Mouse (Mus musculus) layer of hippocampus, adult 2 months (tissue): Measurements from ENCODE around the gene Rhoh. TPM values are rescaled to one million over a fixed set of nuclear protein-coding genes. Genes with fewer than 3 reads are reported as not detected.

Source experiments
- DNase-seq, 2 experiments: peaks; one replicate each; pipeline ENCODE4 v3.0.0; 2022; ENCODE audit warnings: low spot score in 2 of 2
- H3K27ac ChIP-seq: fragments of 200-600 bp; 2 replicates; pipeline ENCODE4 v1.8.1; 2022
- H3K4me3 ChIP-seq: fragments of 200-600 bp; 2 replicates; pipeline ENCODE4 v1.8.1; 2022; ENCODE audit warnings: mild to moderate bottlenecking
- CTCF ChIP-seq: fragments of 200-600 bp; conservative IDR thresholded peaks from 2 replicates; pipeline ENCODE4 v1.8.1; 2022; ENCODE audit warnings: antibody characterized with exemption, mild to moderate bottlenecking, moderate library complexity
- long read RNA-seq, 2 experiments: library from polyadenylated mRNA; stranded (forward); transcript quantifications; one replicate each; pipeline ENCODE4 v2.0.0; 2021; ENCODE audit warnings: borderline mapping rate in 2 of 2
- total RNA-seq, 2 experiments: library from RNA; stranded (reverse); gene quantifications; 2 replicates each; pipeline ENCODE4 v1.2.3; 2021

Gene Rhoh
- under 1 TPM; 0.69 to 0.97 TPM for total RNA-seq
- long read RNA-seq, experiment 1, partial matches to known transcripts, result 0 of 1 reads
- long read RNA-seq, experiment 1, other reads (novel, unspliced or antisense), result 0 of 1 reads
- long read RNA-seq, experiment 2, result 0 reads

DNA sequence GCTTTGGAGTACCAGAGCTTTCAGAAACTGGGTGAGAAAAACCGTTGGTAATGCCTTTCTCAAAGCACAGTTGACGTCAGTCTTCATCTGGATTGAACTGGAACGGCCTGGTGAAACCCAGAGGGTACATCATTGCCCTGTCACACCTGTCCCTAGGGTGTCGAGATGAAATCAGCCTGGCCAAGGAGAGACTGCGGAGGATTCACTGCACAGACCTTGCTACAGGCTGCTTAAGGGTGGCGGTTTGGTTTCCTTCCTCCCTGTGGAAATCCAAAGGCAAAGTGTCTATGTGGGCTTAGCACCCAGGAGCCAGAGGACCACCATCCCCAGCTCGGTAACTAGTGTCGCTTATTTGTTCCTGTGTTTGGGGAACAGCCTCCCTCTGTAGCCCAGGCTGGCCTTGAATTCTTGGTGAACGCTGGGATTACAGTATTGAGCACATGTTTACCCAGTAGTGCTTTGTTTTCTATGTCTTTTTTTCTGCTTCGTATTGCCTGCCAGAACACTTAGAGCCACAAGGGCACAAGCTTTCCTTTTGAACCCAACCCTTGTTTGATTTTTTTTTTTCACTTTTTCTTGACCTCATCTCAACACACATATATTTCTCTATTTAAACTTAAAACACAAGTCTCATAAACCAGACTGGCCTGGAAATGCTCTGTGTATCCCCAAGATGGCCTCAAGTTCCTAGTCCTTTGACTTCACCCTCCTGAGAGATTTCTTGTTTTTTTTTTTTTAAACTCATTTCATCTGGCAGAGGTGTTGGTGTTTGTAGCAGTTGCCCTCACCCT lies at the start of gene Rhoh:
Rhoh (plus strand) TSS at position 60 of the 791 bp plus-strand sequence.
- no peak for DNase-seq
- Histone ChIP-seq H3K27ac (no peak within 1 kb of the TSS), H3K4me3 (no peak within 1 kb of the TSS)
- TF ChIP-seq CTCF, result no peak

DNA sequence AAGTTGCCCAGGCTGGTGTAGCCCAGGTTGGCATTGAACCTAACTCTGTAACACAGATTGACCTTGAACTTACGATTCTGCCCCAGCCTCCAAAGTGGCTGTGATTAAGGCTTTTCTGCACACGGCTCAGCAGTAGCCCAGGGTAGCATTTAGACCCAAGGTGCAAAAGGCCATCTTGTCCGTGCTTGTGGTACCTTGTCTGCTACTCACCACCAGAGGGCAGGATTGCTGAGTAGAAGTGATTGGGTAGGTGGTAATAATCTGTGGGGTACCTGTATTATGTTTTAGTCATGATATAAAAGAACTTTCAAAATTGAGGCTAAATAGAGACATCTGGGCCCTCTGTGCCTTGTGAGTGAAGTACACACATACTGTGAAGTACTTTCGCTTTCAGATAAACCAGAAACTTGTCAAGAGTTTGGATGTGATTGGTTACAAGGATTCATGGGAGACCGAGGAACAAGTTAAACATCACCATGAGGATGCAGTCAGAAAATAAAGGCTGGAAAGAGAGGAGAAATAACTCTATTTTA lies 37.3 kb upstream of the Rhoh start:
- DNase-seq, result peak in 1 of 2 experiments; percentile 35
- no peak overlapping the region for H3K4me3 ChIP-seq
- no peak overlapping the region for H3K27ac ChIP-seq
- TF ChIP-seq CTCF, result peak; percentile 86

DNA sequence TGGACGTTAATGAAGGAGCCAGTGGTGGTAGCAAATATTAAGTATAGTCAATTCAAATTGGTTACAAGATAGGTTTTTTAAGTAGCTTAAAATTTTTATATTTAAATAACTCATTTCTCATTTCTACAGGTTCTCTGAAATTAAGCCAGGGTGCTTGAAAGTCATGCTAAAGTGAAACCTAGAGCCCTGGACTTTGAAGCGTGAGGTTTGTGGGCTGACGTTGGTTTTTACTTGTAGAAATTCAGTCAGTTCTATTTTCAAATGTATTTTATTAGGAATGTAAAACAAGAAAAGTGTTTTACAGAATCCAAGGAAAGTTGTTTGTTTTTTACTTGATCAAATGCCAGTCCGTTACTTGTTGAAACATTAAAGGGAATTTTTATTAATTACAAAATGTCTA lies 34.5 kb upstream of the Rhoh start:
- no peak overlapping the region for H3K27ac ChIP-seq
- H3K4me3 ChIP-seq, result no peak overlapping the region
- no peak for TF ChIP-seq CTCF
- DNase-seq, result no peak

DNA sequence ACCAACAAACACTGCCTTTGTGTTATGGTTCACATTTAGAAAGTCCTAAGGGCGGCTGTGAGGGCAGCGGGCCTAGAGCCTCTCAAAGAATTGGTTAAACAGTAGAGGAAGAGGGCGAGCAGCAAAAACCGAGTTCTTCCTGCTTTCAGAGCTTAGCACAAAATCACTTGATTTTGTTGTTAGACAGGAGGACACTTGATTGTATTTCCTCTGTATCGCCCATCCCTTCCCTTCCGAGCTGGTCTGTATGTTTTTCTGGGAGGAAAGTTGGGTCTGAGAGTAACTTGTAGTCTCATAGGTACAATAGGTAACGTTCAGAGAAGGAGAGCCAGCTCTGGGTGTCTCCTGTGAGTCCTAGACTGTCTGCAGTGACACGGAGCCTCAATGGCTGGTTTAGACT lies 33.9 kb upstream of the Rhoh start:
- H3K4me3 ChIP-seq, result no peak overlapping the region
- DNase-seq, result no peak
- TF ChIP-seq CTCF, result no peak
- H3K27ac ChIP-seq, result no peak overlapping the region

GRCm38 (mm10) chr5:65828261-65828660 lies 32.8 kb upstream of the Rhoh start:
- no peak overlapping the region for H3K4me3 ChIP-seq
- no peak for DNase-seq
- no peak for TF ChIP-seq CTCF
- H3K27ac ChIP-seq, result no peak overlapping the region

GRCm38 (mm10) chr5:65829059-65829458 lies 32.0 kb upstream of the Rhoh start:
- DNase-seq, result no peak
- Histone ChIP-seq H3K4me3 (no peak overlapping the region), H3K27ac (no peak overlapping the region)
- TF ChIP-seq CTCF, result no peak

- H3K4me3 ChIP-seq, result no peak overlapping the region
- DNase-seq, result no peak
Measured at GRCm38 (mm10) chr5:65831917-65832618, 28.9 kb upstream of the Rhoh start.

GRCm38 (mm10) chr5:65833092-65833491 lies 27.9 kb upstream of the Rhoh start:
- H3K27ac ChIP-seq, result no peak overlapping the region
- DNase-seq, result no peak
- no peak overlapping the region for H3K4me3 ChIP-seq
- TF ChIP-seq CTCF, result 0 out of 2 replicates have a peak, but pooled peaks have one; percentile 9

More at GRCm38 (mm10) chr5:65831917-65832618, 28.9 kb upstream of the Rhoh start:
- no peak overlapping the region for H3K27ac ChIP-seq
- TF ChIP-seq CTCF, result peak; percentile 19

DNA sequence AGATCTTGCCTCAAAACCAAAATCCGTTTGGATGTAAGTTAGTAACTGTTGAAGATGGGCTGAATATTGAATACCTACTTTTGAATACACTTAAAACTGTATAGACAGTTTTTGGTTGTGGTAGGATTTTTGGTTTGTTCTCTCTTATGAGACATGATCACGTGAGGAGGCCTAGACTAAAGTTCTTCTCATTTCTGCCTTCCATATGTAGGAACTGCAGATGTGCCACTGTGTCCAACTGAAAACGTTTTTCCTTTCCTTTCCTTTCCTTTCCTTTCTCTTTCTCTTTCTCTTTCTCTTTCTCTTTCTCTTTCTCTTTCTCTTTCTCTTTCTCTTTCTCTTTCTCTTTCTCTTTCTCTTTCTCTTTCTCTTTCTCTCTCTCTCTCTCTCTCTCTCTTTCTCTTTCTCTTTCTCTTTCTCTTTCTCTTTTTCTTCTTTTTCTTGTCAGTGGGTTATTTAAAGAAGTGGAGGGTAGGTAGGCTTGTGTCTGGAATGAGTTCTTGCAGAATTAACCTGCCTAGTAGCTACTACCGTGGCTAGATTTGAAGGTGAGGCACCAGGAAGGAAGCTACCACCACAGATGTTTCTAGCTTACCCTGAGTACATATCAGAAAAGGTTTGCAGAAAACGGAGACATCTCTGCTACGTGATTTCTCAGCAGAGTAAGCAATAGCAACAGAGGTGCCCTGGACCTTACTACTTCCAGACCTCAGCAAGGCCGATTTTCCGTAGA lies 27.1 kb upstream of the Rhoh start:
- no peak for TF ChIP-seq CTCF
- H3K27ac ChIP-seq, result no peak overlapping the region
- H3K4me3 ChIP-seq, result no peak overlapping the region
- DNase-seq, result no peak

- H3K4me3 ChIP-seq, result no peak overlapping the region
- no peak for TF ChIP-seq CTCF
- no peak for DNase-seq
- no peak overlapping the region for H3K27ac ChIP-seq
Measured at GRCm38 (mm10) chr5:65838053-65838452, 23.0 kb upstream of the Rhoh start.

DNA sequence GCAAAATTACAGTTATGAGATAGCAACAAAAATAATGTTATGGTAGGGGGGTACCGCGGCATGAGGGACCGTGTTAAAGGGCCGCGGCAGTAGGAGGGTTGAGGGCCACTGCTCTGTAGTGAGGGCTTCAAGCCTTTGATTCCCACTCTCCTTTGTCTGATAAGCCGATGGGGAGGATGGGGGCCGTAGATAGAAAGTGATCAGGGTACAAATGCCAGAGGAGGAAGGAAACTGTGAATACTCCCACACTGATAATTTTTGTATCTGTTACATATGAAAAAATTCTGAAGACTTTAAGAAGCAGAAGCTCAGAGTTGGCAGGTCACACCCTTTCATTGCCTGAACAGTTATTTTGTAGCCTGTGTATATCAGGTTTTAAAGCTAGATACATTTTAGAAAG lies 18.1 kb upstream of the Rhoh start:
- H3K27ac ChIP-seq, result no peak overlapping the region
- TF ChIP-seq CTCF, result no peak
- DNase-seq, result no peak
- no peak overlapping the region for H3K4me3 ChIP-seq

DNA sequence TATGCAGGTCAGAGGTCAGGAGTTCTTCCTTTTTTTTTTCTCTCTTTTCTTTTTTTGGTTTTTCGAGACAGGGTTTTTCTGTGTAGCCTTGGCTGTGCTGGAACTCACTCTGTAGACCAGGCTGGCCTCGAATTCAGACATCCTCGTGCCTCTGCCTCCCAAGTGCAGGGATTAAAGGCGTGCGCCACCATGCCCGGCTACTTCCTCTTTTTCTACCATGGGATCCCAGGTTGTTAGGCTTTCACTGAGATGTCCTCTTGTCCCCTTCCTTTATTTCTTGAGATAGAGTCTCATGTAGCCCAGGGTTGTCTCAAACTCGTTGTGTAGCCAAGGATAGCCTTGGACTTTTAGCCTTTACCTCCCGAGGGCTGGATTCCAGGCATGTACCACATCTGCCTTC lies 14.5 kb upstream of the Rhoh start:
- DNase-seq, result no peak
- Histone ChIP-seq H3K4me3 (no peak overlapping the region), H3K27ac (no peak overlapping the region)
- no peak for TF ChIP-seq CTCF

DNA sequence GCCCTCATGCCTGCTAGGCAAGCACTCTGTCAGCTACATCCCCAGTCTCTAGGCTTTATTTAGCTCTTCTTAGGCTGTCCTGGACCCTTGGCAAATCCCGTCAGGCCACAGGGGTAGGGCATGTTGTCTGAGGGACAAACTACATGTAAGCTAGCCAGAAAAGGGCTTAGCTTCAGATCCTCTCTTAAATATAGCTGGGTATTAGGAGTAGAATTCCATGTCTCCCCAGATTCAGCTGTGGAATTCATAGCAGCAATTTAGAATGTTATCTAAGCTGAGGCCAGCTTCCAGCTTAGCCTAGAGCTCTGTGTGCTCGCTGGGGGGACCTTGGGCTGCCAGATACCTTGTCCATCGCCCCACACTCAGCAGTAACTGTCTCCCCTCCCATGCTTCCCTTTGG lies 14.1 kb upstream of the Rhoh start:
- DNase-seq, result no peak
- H3K27ac ChIP-seq, result no peak overlapping the region

More for the DNA sequence above, 14.1 kb upstream of the Rhoh start:
- H3K4me3 ChIP-seq, result no peak overlapping the region
- no peak for TF ChIP-seq CTCF
